Mouse (Mus musculus) CH12.LX (cell line): Measurements from ENCODE around the gene Med11. TPM values are rescaled to one million over a fixed set of nuclear protein-coding genes. Genes with fewer than 3 reads are reported as not detected.

Experiments
- DNase-seq: peaks from one replicate; pipeline ENCODE4 v3.0.0-alpha.2; 2013; ENCODE audit errors: extremely low read depth
- H3K27ac ChIP-seq: 2 replicates; pipeline ENCODE4 v1.5.1; 2012; ENCODE audit warnings: low read depth, mild to moderate bottlenecking, control low read depth, moderate library complexity; ENCODE audit not compliant: insufficient read depth
- H3K27me3 ChIP-seq: replicated peaks from 2 replicates; pipeline ENCODE3; 2012; ENCODE audit warnings: inconsistent platforms
- H3K36me3 ChIP-seq, 2 experiments: replicated peaks in 1 of 2; 2 replicates each; pipeline versions ENCODE3 to v1.6.1; 2012; ENCODE audit warnings: inconsistent platforms in 1 of 2, low read length in 1 of 2, mild to moderate bottlenecking in 1 of 2, mixed read lengths in 1 of 2, moderate library complexity in 1 of 2; ENCODE audit not compliant: control insufficient read depth in 1 of 2, insufficient read depth in 1 of 2
- H3K4me1 ChIP-seq, 2 experiments: 2 replicates each; pipeline ENCODE4 v1.6.1; 2012; ENCODE audit warnings: inconsistent platforms in 1 of 2, moderate library complexity in 1 of 2; ENCODE audit not compliant: insufficient read depth in 2 of 2, control insufficient read depth in 1 of 2
- H3K4me2 ChIP-seq: 2 replicates; pipeline ENCODE4 v1.6.1; 2012; ENCODE audit warnings: low read depth, mild to moderate bottlenecking, control low read depth; ENCODE audit not compliant: poor library complexity, insufficient read depth, severe bottlenecking
- H3K4me3 ChIP-seq, 3 experiments: fragments of 150-350 bp in 1 of 3; sonication (generic) in 1 of 3; replicated peaks in 1 of 3; 2 replicates each; pipeline versions ENCODE3 to v1.5.1; 2011 to 2012; ENCODE audit warnings: low read depth in 2 of 3, low read length in 2 of 3, mild to moderate bottlenecking in 2 of 3, moderate library complexity in 2 of 3, control low read depth in 1 of 3, improper control_type of control experiment in 1 of 3, inconsistent platforms in 1 of 3, mixed read lengths in 1 of 3; ENCODE audit not compliant: poor library complexity in 1 of 3
- H3K79me2 ChIP-seq: replicated peaks from 2 replicates; pipeline ENCODE4 v1.6.1; 2012; ENCODE audit warnings: mild to moderate bottlenecking, moderate library complexity; ENCODE audit not compliant: control insufficient read depth, poor library complexity, insufficient read depth, severe bottlenecking; ENCODE audit errors: extremely low read depth
- H3K9ac ChIP-seq: 2 replicates; pipeline ENCODE4 v1.6.1; 2012; ENCODE audit warnings: low read depth, mild to moderate bottlenecking, control low read depth, moderate library complexity; ENCODE audit not compliant: insufficient read depth
- H3K9me3 ChIP-seq: replicated peaks from 2 replicates; pipeline ENCODE3; 2012; ENCODE audit warnings: low read length, inconsistent platforms, mixed read lengths
- CHD2 ChIP-seq: IDR thresholded peaks from 2 replicates; pipeline ENCODE4 v1.6.1; 2011; ENCODE audit warnings: low read length, improper control_type of control experiment
- CTCF ChIP-seq, 2 experiments: IDR thresholded peaks in 1 of 2; conservative IDR thresholded peaks in 1 of 2; 2 replicates each; pipeline ENCODE4 v1.5.1; 2011 to 2012; ENCODE audit warnings: low read depth in 2 of 2, low read length in 2 of 2, improper control_type of control experiment in 1 of 2, inconsistent platforms in 1 of 2, mild to moderate bottlenecking in 1 of 2, moderate library complexity in 1 of 2
- ELF1 ChIP-seq: IDR thresholded peaks from 2 replicates; pipeline ENCODE4 v1.6.1; 2014; ENCODE audit warnings: low read depth, mild to moderate bottlenecking, inconsistent platforms, low read length, improper control_type of control experiment
- ETS1 ChIP-seq: conservative IDR thresholded peaks from 2 replicates; pipeline ENCODE4 v1.6.1; 2012; ENCODE audit warnings: low read depth, mild to moderate bottlenecking, inconsistent platforms, low read length, improper control_type of control experiment, moderate library complexity
- HCFC1 ChIP-seq: IDR thresholded peaks from 2 replicates; pipeline ENCODE4 v1.6.1; 2012; ENCODE audit warnings: low read depth, mild to moderate bottlenecking, inconsistent platforms, low read length, improper control_type of control experiment
- IRF4 ChIP-seq: IDR thresholded peaks from 2 replicates; pipeline ENCODE4 v1.6.1; 2014; ENCODE audit warnings: low read depth, mild to moderate bottlenecking, inconsistent platforms, low read length, improper control_type of control experiment
- KAT2A ChIP-seq: IDR thresholded peaks from 2 replicates; pipeline ENCODE4 v1.6.1; 2012; ENCODE audit warnings: low read length, improper control_type of control experiment, inconsistent platforms; ENCODE audit not compliant: insufficient replicate concordance
- MEF2A ChIP-seq: IDR thresholded peaks from 2 replicates; pipeline ENCODE4 v1.6.1; 2014; ENCODE audit warnings: low read depth, mild to moderate bottlenecking, inconsistent platforms, low read length, improper control_type of control experiment, borderline replicate concordance
- MYC ChIP-seq: IDR thresholded peaks from 2 replicates; pipeline ENCODE4 v1.6.1; 2011; ENCODE audit warnings: low read depth, mild to moderate bottlenecking, improper control_type of control experiment, low read length
- PAX5 ChIP-seq: IDR thresholded peaks from 2 replicates; pipeline ENCODE4 v1.6.1; 2012; ENCODE audit warnings: low read length, inconsistent platforms, mixed read lengths
- POLR2AphosphoS2 ChIP-seq: IDR thresholded peaks from 2 replicates; pipeline ENCODE4 v1.6.1; 2011; ENCODE audit warnings: low read depth, low read length, improper control_type of control experiment
- RCOR1 ChIP-seq: conservative IDR thresholded peaks from 2 replicates; pipeline ENCODE4 v1.6.1; 2012; ENCODE audit warnings: low read depth, mild to moderate bottlenecking, inconsistent platforms, low read length, improper control_type of control experiment
- SIN3A ChIP-seq: IDR thresholded peaks from 2 replicates; pipeline ENCODE4 v1.6.1; 2012; ENCODE audit warnings: low read length, improper control_type of control experiment, inconsistent platforms
- TCF12 ChIP-seq: IDR thresholded peaks from 2 replicates; pipeline ENCODE4 v1.6.1; 2014; ENCODE audit warnings: low read depth, mild to moderate bottlenecking, inconsistent platforms, low read length, improper control_type of control experiment
- USF1 ChIP-seq: IDR thresholded peaks from 2 replicates; pipeline ENCODE4 v1.6.1; 2014; ENCODE audit warnings: low read depth, mild to moderate bottlenecking, inconsistent platforms, low read length, improper control_type of control experiment
- ZMIZ1 ChIP-seq: IDR thresholded peaks from 2 replicates; pipeline ENCODE4 v1.6.1; 2012; ENCODE audit warnings: low read depth, mild to moderate bottlenecking, inconsistent platforms, low read length, improper control_type of control experiment
- dilution Hi-C: fragments of 300-500 bp; cut with MboI; formaldehyde crosslinking; loops from 2 replicates; pipeline ENCODE4 v1.14.3; 2020; ENCODE audit warnings: low sequenced_read_pairs; ENCODE audit not compliant: extremely low pct_unique_long_range_greater_than_20kb, extremely low pct_ligation_motif_present
- in situ Hi-C: fragments of 300-500 bp; cut with MboI; formaldehyde crosslinking; loops from 3 replicates; pipeline ENCODE4 v1.14.3; 2019; ENCODE audit warnings: low sequenced_read_pairs, low pct_ligation_motif_present, low pct_unique_long_range_greater_than_20kb, mixed read lengths
- polyA plus RNA-seq: library from polyadenylated mRNA; unstranded; fragments of >175 nt; gene quantifications from 2 replicates; pipeline ENCODE4 v1.2.1, GENCODE M21; 2012; ENCODE audit warnings: low read depth; ENCODE audit not compliant: insufficient read length
- total RNA-seq, 2 experiments: library from RNA; depleted of rRNA; stranded (reverse); fragments of 300-350 nt in 1 of 2; fragments of >200 nt in 1 of 2; gene quantifications; 2 replicates each; pipeline ENCODE4 v1.2.3; 2012 to 2014

Med11 gene
- total and polyA plus RNA-seq, 3 experiments, result 52.2 to 79.9 (median 74.3) TPM

GRCm38 (mm10) chr11:70435476-70435875 lies 16.2 kb upstream of the Med11 start:
- no peak overlapping the region for H3K4me3 ChIP-seq
- H3K4me2 ChIP-seq, result no peak overlapping the region
- in situ Hi-C loops (no loop called here), dilution Hi-C loops (no loop called here)
- H3K4me1 ChIP-seq, result peaks cover 10 to 61% of the 10 kb centered on the region in 2 experiments
- H3K27ac ChIP-seq, result no peak overlapping the region
- peaks cover 9% of the 10 kb centered on the region for H3K79me2 ChIP-seq
- H3K36me3 ChIP-seq, result peaks cover 44 to 64% of the 10 kb centered on the region in 2 experiments
- no peaks in the 10 kb centered on the region for H3K9me3 ChIP-seq
- no peak for DNase-seq
- H3K27me3 ChIP-seq, result no peaks in the 10 kb centered on the region
- no peak overlapping the region for H3K9ac ChIP-seq
- TF ChIP-seq USF1, result no peak
- no peak for TF ChIP-seq MYC
- TF ChIP-seq POLR2AphosphoS2, result no peak
- TF ChIP-seq IRF4, result no peak
- no peak for TF ChIP-seq RCOR1
- no peak for TF ChIP-seq TCF12
- no peak for TF ChIP-seq CHD2
- TF ChIP-seq ELF1, result no peak

GRCm38 (mm10) chr11:70437426-70437825 lies 14.3 kb upstream of the Med11 start:
- dilution Hi-C loops (no loop called here), in situ Hi-C loops (no loop called here)
- no peak overlapping the region for H3K27ac ChIP-seq

DNA sequence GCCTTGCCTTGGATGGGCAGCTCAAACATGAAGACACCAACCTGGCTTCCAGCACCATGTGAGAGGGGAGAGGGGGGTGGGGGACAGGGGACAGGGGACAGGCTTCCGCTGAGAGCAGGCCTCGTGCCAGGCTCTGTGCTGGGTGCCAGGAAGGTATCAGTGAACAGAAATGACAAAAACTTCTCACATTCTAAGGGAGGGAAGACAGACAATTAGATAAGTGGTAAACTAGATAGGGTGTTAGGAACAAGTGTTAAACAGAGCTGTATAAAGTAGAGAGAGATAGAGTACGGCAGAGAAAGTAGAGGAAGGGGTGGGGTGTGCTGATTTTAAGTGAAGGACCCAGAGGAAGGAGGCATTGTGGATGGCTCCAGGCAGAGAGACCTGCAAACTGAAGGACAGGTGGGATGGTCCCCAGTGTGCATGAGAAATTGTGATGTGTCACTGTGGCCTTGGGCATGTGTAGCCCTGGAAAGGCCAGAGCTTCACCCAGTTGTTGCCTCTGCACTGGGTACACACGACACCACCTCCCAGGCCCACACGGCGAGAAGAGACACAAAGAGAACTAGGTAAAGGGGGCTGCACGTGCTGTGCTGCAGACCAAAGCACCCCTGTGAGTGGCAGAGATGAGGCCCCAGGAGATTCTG lies 12.9 kb upstream of the Med11 start:
- H3K4me2 ChIP-seq, result no peak overlapping the region
- in situ Hi-C loops, result no loop called here
- no peak overlapping the region for H3K27ac ChIP-seq
- peaks cover 6% of the 10 kb centered on the region; the same call in 1 of the 2 replicates for H3K79me2 ChIP-seq
- H3K9ac ChIP-seq, result no peak overlapping the region
- peaks cover 6 to 47% of the 10 kb centered on the region in 2 experiments for H3K4me1 ChIP-seq
- no peaks in the 10 kb centered on the region for H3K9me3 ChIP-seq
- H3K27me3 ChIP-seq, result no peaks in the 10 kb centered on the region
- dilution Hi-C loops, result no loop called here
- H3K4me3 ChIP-seq, result no peak overlapping the region
- DNase-seq, result no peak
- H3K36me3 ChIP-seq, result peaks cover 60 to 89% of the 10 kb centered on the region in 2 experiments
- TF ChIP-seq PAX5, result no peak

More at GRCm38 (mm10) chr11:70437426-70437825, 14.3 kb upstream of the Med11 start:
- peaks cover 12 to 55% of the 10 kb centered on the region in 2 experiments for H3K4me1 ChIP-seq
- peaks cover 9% of the 10 kb centered on the region for H3K79me2 ChIP-seq
- TF ChIP-seq MEF2A, result no peak
- no peak for TF ChIP-seq HCFC1
- no peak for TF ChIP-seq POLR2AphosphoS2
- TF ChIP-seq IRF4, result no peak
- TF ChIP-seq KAT2A, result no peak
- TF ChIP-seq CTCF (conservative IDR thresholded peaks at IDR 0.05 in 1 of 2, IDR thresholded peaks at IDR 0.05 in 1 of 2; ENCODE audit: low read depth in 2 of 2, low read length in 2 of 2), result no peak
- TF ChIP-seq PAX5, result no peak
- TF ChIP-seq ETS1, result no peak
- TF ChIP-seq SIN3A, result no peak
- TF ChIP-seq ZMIZ1, result no peak
- H3K4me3 ChIP-seq, result no peak overlapping the region
- H3K9me3 ChIP-seq, result no peaks in the 10 kb centered on the region
- no peak for DNase-seq
- peaks cover 60 to 79% of the 10 kb centered on the region in 2 experiments for H3K36me3 ChIP-seq
- no peaks in the 10 kb centered on the region for H3K27me3 ChIP-seq
- H3K9ac ChIP-seq, result no peak overlapping the region
- H3K4me2 ChIP-seq, result no peak overlapping the region
